Mouse (Mus musculus): ENCODE results near the gene Heatr4. TPM values are rescaled to one million over a fixed set of nuclear protein-coding genes. Genes with fewer than 3 reads are reported as not detected.

The Heatr4 gene
- polyA plus RNA-seq, 1 experiment from 2014 or later: not detected

DNA sequence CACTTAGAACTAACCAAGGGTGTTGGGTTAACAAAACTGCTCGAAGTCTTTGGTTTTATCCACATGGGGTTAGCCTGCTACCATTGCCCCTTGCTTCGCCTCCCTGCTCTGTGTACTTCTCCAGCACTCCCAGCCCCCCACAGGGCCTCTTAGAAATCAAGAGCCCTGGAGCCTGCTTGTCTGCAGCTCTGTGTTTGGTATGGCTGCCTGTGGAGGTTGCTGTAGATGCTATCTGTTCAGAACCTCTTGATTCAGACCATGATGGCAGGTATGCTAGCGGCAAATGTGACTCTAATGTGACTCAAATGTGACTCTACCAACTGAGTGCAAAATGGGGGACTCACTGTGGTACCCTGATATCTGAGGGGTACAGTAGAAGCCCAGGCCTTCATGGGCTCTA, 60.3 kb downstream of the Heatr4 start:
- H3K27me3 ChIP-seq: no peaks in the 10 kb centered on the region
- H3K9me3 ChIP-seq (replicated peaks): no peaks in the 10 kb centered on the region
- whole genome bisulfite sequencing: 64% methylated on average over 3 of the region's 3 CpGs
- no peak overlapping the region for H3K27ac ChIP-seq
- H3K4me1 ChIP-seq: peaks cover 17% of the 10 kb centered on the region
- H3K36me3 ChIP-seq: no peaks in the 10 kb centered on the region
- no peak overlapping the region for H3K4me3 ChIP-seq
- no peak overlapping the region for H3K9ac ChIP-seq
- no peak overlapping the region for H3K4me2 ChIP-seq (replicated peaks)
- no peak for ATAC-seq (ENCODE audit: low FRiP score)

DNA sequence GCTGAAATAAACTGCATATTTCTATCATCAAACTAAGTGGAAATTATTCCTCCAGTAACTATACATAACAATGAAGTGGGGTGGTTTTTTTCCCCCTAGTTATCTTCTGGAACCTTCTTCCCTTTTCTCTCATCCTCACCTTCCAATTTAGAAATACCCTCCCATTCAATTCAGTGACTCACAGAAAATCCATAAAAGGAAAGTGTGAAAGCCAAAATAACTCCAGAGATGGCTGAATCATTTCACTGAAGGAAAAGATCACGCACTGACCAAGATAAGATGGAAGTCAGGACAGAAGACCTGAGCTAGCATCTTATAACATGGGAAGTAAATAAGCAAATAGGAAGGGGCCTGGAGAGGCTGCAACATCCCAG, 61.2 kb downstream of the Heatr4 start:
- H3K4me3 ChIP-seq: no peak overlapping the region
- H3K9me3 ChIP-seq (replicated peaks): no peaks in the 10 kb centered on the region
- ATAC-seq (ENCODE audit: low FRiP score): no peak
- H3K27ac ChIP-seq: no peak overlapping the region
- H3K27me3 ChIP-seq: no peaks in the 10 kb centered on the region
- 87% methylated on average over 1 of the region's 1 CpGs for WGBS
- H3K36me3 ChIP-seq: no peaks in the 10 kb centered on the region
- H3K4me1 ChIP-seq: peaks cover 17% of the 10 kb centered on the region
- H3K4me2 ChIP-seq (replicated peaks): no peak overlapping the region
- H3K9ac ChIP-seq: no peak overlapping the region

DNA sequence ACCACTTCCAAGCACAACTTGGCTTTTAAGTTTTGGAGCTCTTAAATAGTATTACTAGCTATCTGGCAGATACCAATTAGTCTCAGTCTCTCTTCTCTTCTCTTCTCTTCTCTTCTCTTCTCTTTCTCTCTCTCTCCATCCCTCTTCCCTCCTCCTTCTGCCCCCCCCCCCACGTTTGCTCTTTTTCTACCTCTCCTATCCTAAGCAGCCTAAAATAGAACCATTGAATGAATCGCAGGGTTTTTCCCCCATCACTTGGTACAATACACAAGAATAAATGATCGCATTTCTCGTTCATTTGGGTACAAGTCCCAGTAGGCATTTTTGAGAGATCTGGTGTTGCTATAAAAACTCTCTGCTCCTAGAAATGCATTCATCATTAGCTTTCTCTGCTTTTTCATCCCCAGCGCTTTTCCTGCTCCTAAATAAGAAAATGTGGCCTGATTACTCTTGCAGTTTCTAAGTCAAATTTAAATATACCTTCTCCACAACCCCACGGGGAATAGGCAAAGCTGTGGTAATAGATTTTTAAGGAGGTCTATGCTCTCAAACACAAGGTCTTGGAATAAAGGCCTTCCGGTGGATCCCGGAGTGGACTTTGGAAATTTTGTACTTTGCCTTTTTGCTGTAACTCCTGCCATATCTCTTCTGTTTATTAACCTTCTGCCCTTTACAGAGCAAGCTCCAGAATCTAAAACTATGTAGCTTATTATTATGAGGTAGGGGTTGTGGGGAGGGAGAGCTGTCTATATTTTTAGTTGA, 61.7 kb downstream of the Heatr4 start:
- WGBS: 42% methylated on average over 8 of the region's 8 CpGs
- Histone ChIP-seq H3K9me3 (replicated peaks) (no peaks in the 10 kb centered on the region), H3K27me3 (no peaks in the 10 kb centered on the region), H3K4me1 (peaks cover 17% of the 10 kb centered on the region), H3K9ac (peak overlapping the region; percentile 62), H3K4me3 (peak overlapping the region; percentile 93), H3K4me2 (replicated peaks) (peak overlapping the region; percentile 52), H3K27ac (no peak overlapping the region), H3K36me3 (no peaks in the 10 kb centered on the region)
- ATAC-seq (ENCODE audit: low FRiP score): no peak

DNA sequence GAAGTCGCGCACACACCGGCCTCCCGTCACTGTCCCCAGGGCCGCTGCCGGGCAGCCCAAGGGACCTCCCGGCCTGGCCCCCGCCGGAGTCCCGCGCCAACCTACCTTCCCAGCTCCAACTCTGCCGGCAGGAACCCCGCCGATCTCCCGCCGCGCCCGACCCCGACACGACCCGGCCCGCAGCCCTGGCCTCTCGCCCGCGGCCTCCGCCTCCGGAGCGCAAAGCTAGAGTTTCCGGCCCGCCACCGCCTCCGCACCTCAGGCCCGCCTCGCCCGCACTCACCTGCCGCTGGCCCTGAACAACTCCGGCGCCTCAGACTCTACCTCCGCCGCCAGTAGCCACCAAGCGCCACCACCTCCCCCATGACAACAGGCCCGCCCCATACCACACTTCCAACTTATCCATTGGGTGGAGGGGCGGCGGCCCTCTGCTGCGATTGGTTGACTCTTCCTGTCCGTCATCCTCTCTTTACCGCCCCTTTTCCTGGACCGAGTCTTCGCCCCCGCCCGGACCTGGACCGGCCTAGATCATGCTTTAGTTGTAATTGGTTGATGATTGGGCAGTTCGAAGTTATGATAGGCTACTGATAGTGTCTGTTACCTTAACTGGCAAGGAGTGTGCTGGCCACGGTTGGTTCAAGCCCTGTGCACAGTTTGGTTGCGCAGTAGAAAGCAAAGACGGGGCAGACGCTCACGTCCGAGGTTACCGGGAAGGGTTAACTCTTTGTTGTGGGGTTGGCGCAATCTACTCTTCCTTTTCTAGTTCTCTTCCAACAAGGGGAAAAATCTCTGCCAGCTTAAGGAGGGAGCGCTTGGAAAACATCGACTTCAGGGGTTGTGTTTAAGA, 62.9 kb downstream of the Heatr4 start, which contains the start of gene Numb:
TSS of gene Numb (minus strand) at position 400 of the 847 bp plus-strand sequence.
- peak; percentile 100 for ATAC-seq (ENCODE audit: low FRiP score)
- Histone ChIP-seq H3K27ac (peak within 1 kb of the TSS; percentile 89), H3K27me3 (no peaks in the 10 kb centered on the region), H3K9ac (peak within 1 kb of the TSS; percentile 90), H3K36me3 (no peaks in the 10 kb centered on the region; the same call in 1 of the 2 replicates), H3K9me3 (replicated peaks) (no peaks in the 10 kb centered on the region), H3K4me1 (peaks cover 17% of the 10 kb centered on the region), H3K4me2 (replicated peaks) (peak within 1 kb of the TSS; percentile 95), H3K4me3 (peak within 1 kb of the TSS; percentile 93)
- WGBS: under 1% methylated on average over 63 of the region's 63 CpGs

DNA sequence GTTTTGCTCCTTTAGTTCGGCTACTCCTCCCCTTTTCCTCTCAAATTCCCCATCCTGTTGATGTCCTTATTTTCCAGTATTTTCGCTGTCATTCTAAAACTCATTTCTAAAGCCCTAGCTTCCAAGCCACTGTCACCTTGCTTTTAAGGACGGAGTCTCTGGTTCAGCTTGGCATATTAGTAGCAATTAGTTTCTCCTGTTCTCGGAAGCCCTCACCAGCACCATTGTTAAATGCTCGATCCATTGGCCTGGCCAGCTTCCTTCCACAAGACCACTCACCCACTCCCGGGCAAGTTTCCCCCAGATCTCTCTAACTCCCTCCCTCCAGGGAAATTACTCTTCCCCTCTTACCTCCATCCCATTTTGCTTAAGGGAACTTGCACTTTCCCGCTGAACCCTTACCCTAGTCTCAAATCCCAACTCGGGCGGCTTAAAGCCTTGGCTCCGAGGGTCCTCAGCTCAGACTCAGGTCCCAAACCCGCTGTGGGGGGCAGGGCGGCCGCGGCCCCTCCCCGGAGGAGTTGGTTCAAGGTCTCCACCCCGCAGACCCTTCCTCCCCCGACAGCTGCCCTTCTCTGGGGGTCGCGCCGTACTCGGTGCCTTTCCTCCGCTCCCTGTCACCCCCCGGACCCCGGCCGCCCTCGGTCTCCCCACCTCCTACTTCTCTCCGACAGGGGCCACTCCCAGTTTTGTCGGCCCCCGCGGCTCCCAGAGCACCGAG, 63.8 kb downstream of the Heatr4 start:
- H3K4me2 ChIP-seq (replicated peaks): peak overlapping the region; percentile 95
- H3K4me3 ChIP-seq: peak overlapping the region; percentile 93
- peak overlapping the region; percentile 90 for H3K9ac ChIP-seq
- no peaks in the 10 kb centered on the region for H3K27me3 ChIP-seq
- no peaks in the 10 kb centered on the region for H3K9me3 ChIP-seq (replicated peaks)
- peaks cover 17% of the 10 kb centered on the region for H3K4me1 ChIP-seq
- no peaks in the 10 kb centered on the region; the same call in 1 of the 2 replicates for H3K36me3 ChIP-seq
- H3K27ac ChIP-seq: peak overlapping the region; percentile 89
- under 1% methylated on average over 31 of the region's 31 CpGs for WGBS
- no peak for ATAC-seq (ENCODE audit: low FRiP score)

DNA sequence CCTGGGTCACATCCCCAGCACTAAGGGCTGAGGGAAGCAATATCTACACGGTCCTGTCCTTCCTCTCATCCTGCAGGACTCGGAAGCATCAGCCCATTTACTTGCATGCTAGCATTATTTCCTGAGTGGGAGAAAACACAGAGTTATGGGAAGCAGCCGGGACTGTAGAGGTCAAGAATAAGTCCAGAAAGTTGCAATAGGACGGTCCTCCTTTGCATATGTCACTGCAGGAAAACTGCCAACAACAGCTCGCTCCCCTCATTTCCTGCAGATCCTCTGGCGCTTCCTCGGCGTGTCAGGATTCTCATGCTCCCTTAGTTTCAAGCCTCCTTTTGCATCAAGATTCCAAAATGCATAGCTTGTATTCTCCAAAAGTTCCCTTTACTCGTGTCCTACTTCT, 67.8 kb downstream of the Heatr4 start:
- Histone ChIP-seq H3K36me3 (no peaks in the 10 kb centered on the region; the same call in 1 of the 2 replicates), H3K4me2 (replicated peaks) (no peak overlapping the region), H3K4me1 (peaks cover 9% of the 10 kb centered on the region; the same call in 1 of the 2 replicates), H3K9me3 (replicated peaks) (no peaks in the 10 kb centered on the region), H3K9ac (no peak overlapping the region), H3K4me3 (no peak overlapping the region), H3K27ac (no peak overlapping the region), H3K27me3 (no peaks in the 10 kb centered on the region)
- ATAC-seq (ENCODE audit: low FRiP score): no peak
- WGBS: 82% methylated on average over 9 of the region's 9 CpGs

DNA sequence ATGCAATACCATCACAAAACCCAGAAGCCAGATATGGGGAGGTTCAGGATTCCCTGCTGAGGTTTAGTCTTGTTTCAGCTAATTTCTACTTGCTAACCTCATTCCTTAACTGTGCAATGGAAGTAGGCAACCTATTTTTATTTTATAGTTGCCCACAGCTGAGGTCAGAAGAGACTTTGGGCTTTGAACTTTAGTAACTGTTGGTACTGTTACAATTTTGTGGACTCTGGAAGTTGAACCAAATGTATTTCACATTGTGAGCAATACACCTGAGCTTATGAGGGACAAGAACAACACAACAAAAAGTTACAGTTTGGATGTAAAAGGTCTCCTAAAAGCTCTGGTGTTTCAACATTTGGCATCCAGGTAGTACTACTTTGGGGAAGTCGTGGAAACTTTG, 69.9 kb downstream of the Heatr4 start:
- H3K9ac ChIP-seq: no peak overlapping the region
- no peak overlapping the region for H3K4me2 ChIP-seq (replicated peaks)
- H3K27ac ChIP-seq: no peak overlapping the region
- no peaks in the 10 kb centered on the region for H3K9me3 ChIP-seq (replicated peaks)
- H3K36me3 ChIP-seq: no peaks in the 10 kb centered on the region; the same call in 1 of the 2 replicates
- 96% methylated on average over 1 of the region's 1 CpGs for WGBS
- no peak overlapping the region for H3K4me3 ChIP-seq
- no peaks in the 10 kb centered on the region for H3K27me3 ChIP-seq
- no peak for ATAC-seq (ENCODE audit: low FRiP score)
- no peaks in the 10 kb centered on the region for H3K4me1 ChIP-seq

DNA sequence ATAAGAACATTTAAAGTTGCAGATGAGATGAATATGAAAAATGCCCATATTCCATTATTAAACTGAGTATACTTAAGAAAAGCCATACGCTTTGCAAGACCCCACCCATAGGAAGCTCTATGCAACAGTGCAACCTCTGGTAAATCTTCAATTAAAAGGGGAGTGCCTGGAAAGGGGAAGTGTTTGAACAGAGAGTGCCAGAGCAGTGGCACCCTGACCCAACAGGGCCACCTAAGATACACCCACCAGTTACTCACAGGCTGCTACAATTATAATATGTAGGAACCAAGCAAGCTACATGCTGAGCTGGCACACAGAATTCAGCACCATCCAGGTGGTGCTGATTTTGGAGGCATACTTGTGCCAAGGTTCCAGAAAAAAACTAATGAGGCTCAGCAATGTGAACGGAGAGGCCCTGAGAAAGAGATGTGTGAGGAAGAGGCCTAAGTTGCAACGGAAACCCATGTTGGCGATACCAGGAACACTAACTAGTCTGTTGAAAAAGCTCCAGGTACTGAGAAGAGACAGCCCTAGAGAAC, 70.4 kb downstream of the Heatr4 start:
- H3K36me3 ChIP-seq: no peaks in the 10 kb centered on the region; the same call in 1 of the 2 replicates
- no peaks in the 10 kb centered on the region for H3K4me1 ChIP-seq
- no peaks in the 10 kb centered on the region for H3K27me3 ChIP-seq
- H3K9ac ChIP-seq: no peak overlapping the region
- no peak for ATAC-seq (ENCODE audit: low FRiP score)
- H3K4me3 ChIP-seq: no peak overlapping the region
- no peak overlapping the region for H3K4me2 ChIP-seq (replicated peaks)
- H3K27ac ChIP-seq: no peak overlapping the region
- 96% methylated on average over 4 of the region's 4 CpGs for WGBS
- no peaks in the 10 kb centered on the region for H3K9me3 ChIP-seq (replicated peaks)

DNA sequence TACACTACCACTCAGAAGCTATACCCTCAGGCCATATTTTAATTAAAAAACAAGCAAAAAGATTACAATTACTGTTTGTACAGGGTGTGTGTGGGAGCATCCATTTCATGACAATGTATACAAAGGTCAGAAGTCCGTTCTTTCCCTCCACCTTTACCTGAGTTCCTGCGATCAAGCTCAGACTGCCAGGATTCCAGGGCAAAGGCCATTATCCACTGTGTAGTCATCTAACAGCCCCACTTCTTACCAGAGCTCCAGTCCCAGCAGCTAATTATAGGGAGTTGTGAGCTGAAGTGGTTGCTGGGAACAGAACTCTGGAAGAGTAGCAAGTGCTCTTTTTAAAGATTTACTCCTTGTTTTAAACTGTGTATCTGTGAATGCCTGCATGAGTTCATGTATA, 74.2 kb downstream of the Heatr4 start:
- Histone ChIP-seq H3K9me3 (replicated peaks) (no peaks in the 10 kb centered on the region), H3K4me1 (no peaks in the 10 kb centered on the region), H3K4me2 (replicated peaks) (no peak overlapping the region), H3K9ac (no peak overlapping the region), H3K27me3 (no peaks in the 10 kb centered on the region), H3K36me3 (no peaks in the 10 kb centered on the region), H3K27ac (no peak overlapping the region), H3K4me3 (no peak overlapping the region)
- 96% methylated on average over 2 of the region's 2 CpGs for WGBS
- no peak for ATAC-seq (ENCODE audit: low FRiP score)
